Mouse (Mus musculus) spleen, postnatal 10 days (tissue): ENCODE measurements around the gene Gm21861.
"Not testable (repeated sequence)": the region's sequence is repeated elsewhere in the genome, so short reads cannot be mapped to it uniquely, and the experiment has no call there.

Source experiments
- DNase-seq, 2 experiments: peaks; one replicate each; pipeline ENCODE4 v3.0.0; 2021 to 2022; ENCODE audit warnings: low spot score in 2 of 2

The Gm21861 gene

DNA sequence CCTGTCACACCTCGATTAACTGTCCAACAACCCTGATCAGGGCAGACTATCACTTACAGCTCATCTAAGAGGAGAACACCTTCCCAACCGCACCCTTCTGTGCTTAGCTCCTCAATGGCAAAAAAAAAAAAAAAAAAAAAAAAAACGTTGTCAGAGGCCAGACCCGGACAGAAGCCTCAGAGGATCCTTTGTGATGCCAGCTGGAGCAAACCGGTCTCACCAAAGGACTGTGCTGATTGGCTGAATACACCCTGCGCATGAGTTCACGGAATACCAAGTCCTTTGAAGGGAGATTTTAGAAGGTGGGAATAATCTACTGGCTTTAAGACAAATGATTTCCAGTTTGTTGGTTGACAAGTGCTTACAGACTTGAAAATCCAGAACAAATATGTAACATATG is at the start of gene Gm21861:
Gene Gm21861, minus strand, starts transcription at position 101 of the 400 bp plus-strand sequence.
- not testable (repeated sequence) for DNase-seq
